Mouse (Mus musculus) forelimb bud, embryonic 11.5 days (tissue): ENCODE measurements around the gene Borcs7.

Experiments
- DNase-seq: peaks from one replicate; pipeline ENCODE4 v3.0.0-alpha.2; 2012; ENCODE audit warnings: low read depth, low spot score

The Borcs7 gene

DNA sequence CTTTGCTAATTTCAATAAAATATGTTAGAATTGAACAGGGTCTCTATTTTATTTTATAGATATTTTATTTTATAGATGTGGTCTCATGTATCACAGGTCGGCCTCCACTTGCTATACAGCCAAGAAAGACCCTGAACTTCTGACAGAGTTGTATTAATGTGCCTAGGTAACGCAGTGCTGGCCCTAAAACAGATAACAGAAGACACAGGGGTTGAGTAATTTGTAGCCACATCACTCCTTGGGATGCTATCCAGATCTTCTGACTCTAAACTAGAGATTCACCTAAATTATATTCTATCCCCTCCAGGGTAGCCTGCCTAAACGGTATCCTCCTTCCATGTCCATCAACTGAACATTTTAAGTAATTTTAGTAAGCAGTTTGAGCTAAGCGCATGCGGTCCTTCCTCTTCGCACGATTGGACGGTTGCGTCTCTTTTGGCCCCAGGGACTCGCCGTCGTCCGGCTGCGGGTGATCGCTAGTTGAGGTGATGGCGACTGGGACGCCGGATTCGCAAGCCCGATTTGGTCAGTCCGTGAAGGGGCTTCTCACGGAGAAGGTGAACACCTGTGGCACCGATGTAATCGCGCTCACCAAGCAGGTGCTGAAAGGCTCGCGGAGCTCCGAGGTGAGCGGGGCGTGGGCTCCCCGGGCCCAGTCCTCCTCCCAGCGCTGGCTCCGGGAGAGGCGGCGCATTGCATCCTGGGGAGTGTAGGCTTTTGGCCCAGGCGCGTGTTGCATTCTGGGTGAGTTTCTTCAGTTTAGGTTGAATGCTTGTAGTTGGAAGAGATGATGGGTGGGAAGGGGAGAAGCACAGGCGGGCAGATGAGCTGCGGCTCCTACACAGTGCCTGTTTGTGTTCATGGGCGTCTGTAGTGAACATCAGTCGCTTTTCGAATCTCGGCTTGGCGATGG, at the start of gene Borcs7:
Gene Borcs7 (plus strand): TSS at position 447 of the 913 bp plus-strand sequence.
- peak; percentile 76 for DNase-seq

DNA sequence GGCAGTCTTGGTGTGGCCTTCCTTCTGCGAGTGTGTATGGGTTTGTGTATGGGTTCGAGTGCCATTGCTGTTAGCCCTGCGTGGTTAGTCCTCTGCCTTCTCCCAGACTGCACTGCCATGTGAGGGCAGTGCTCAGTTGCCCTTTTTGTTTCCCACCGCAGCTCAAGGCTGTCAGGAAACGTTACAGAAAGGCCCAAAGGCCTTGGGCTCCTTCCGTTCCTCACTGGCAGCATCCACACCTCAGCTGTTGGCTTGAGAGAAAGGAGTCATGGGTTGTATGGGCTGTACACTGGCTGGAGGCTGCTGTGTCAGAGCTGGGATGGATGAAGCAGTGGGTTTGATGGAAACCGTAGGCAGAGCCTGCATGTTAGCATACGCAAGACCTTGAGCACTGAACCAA, 48.9 kb upstream of the Borcs7 start:
- DNase-seq = no peak

DNA sequence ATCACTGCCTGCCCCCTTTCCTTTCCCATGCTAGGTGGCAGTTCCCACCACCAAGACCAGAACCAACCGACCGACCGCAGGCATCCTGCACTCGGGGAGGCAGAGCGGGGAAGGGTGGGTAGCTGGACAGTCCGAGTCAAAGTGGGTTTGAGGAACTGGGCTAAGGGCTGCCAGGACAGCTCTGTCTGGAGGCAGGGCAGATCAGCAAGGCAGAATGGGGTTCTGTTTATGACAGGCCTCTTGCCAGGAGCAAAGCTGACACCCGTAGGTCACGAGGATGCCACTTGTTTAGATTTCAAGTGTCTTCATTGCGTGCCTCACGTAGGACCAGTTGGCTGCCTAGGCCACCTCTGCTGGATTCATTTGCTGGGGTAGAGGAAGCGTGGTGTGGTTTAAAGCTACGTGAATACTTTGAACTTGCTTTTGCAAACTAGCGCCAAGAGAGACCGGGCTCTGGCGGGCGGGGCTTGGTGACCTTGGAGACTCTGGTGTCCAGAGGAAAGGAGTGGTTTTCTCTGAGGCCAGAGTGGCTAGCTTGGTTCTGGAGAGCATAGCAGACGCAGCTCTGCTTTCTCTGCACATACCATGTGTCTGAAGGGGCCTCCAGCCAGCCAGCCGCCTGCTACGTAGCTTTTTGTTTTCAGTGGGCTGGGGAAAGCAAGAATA, 48.2 kb upstream of the Borcs7 start:
- no peak for DNase-seq

DNA sequence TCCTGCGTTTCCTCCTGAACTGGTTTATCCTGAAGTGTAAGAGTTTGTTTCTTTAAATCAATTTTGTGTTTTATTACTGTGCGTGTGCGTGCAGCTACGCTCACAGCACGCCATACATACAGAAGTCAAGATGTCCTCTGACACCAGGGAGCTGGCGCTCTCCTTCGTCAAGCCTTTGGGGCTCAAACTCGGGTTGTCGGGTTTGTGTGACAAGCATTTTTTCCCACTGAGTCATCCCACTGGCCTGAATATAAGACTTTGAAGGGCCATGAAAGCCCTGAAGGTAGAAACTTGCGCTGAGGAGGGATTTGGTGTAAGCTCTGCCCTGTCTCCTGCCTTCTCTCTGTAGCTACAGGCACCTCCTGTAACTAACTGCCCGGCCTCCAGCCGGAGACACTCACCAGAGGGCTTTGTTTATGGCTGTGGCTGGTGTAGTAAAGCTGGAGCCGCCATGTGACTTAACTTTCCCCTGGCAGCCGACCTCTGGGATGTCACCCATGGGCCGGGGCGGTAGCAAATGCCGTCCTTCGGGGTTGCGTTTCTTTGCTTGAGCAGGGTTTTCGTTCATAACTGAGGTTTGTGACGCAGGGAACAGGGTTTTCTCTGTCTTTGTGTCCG, 47.5 kb upstream of the Borcs7 start:
- DNase-seq = no peak

DNA sequence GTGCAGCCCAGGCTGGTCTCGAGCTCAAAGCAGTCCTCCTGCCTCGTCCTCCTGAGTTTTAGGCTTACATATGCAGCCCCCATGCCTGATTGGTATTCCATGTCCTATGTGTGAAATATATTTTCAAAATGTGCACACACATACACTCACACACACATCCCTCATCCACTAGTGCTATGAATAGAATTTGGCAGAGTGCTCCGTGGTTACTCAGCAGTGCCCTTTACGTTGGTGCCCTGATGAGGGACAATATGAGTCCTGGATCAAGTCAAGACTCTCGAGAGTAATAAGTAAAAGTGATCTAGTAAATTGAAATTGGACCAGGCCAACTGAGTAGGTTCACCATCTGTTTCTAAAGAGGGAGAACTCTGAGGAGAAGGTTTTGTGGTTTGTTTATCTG, 46.5 kb upstream of the Borcs7 start:
- no peak for DNase-seq

DNA sequence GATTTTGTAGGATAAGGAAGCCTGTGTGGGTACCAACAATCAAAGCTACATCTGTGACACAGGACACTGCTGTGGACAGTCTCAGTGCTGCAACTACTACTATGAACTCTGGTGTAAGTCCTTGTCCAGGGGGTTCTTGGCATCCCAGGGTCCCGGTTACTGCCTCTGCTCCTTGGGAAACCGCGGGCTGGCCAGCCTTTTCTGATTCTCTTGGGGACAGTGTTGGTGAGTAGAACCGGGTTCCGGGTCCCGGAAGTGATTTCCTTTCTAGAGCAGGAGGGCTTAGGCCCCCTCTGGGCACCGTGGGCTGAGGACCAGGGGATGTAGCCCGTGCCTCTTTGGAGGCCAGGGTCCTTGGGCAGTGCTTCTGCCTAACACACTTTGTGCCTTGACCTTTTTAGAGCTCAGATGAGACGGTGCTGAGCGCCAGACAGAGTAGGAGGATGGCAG, 45.3 kb upstream of the Borcs7 start:
- DNase-seq = no peak

DNA sequence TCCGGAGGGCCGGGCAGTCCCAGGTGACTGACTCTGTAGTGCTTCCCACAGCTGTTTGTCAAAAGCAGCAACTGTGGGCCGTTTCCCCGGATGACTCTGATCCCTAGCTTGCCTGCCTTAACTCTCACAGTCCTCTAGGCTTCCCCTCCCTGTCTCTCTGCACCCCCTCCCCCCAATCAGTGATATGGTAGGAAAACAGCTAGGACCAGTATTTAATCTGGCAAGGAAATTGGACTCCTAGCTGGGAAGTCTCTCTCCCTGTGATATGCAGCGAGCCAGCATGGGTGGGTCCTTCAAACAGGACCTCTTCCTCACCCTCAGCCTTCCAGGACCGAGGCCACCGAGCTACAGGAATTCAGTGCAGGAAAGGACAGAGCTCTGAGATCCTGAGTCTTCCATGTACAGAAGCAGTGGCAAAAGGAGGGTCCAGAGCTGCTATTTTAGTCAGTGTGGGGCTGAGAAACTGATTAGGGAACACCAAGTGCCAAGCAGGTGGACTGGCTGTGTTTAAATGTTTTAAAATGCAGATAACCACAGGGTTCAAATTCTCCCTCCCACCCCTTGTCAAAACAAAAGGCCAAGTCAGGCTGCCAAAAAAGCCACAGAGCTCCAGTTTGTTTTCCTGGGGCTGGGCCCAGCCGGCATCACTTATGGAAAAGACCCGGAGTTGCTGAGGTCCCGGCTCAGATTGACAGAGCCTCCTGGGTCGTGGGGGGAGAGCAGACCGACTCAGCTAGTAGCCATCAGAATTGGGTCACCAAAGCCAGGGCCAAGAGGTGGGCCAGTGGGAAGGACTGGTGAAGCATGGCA, 44.7 kb upstream of the Borcs7 start:
- DNase-seq = no peak

DNA sequence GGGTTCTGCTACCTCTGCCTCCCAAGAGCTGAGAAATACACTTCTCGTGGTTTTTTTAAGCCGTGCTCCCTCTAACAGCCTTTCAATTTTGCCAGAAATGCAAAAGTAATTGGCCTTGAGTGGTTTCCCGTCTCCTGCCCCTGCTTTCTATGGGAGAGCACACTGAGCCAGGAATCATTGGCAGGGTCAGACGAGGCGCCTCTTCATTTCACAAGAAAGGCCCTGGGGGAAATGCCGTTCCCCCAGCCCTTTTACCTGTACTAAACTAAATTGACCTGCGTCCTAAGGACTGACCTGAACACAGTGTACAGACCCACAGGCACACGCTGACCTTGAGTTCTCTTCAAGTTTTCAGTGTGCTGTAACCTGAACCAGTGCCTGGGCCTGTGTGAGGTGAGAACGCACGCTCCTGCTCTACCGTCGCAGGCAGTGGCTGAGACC, 43.6 kb upstream of the Borcs7 start:
- DNase-seq = no peak

DNA sequence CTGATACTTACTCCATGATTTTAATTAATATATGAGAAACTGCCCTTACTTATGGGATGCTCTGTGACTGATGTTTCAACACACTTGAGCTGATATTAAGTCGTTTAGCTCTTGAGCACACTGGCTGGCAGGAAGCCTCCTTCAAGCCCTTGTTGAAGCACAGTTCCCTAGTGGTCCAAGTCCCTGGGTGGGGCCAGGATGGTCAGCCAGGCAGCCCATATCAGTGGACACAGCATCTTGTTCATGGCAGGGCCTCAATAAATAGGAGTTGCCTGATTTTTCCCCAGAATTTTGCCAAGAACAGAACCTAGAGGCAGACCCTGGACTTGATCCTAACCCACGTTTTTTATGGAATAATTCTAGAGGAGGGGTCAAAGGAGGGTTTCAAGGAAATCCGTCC, 42.5 kb upstream of the Borcs7 start:
- DNase-seq = no peak

DNA sequence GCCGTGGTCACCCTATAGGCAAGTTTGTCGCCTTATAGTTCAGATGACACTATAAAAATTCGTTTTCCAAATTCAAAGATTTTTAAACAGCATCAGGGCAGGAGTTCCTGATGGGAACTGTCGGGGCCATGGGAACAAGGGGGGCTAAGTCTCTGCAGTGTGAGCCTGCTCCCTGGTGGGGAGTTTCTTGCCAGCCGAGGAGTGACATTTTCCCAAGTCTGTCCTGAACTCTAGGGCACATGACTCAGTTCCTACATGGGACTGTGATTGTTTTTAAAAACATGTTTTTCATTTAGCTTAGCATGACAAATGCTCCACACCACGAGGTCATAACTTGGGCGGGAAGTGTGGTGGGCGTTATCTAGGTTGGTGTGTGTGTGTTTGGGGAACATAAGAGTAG, 41.9 kb upstream of the Borcs7 start:
- no peak for DNase-seq

DNA sequence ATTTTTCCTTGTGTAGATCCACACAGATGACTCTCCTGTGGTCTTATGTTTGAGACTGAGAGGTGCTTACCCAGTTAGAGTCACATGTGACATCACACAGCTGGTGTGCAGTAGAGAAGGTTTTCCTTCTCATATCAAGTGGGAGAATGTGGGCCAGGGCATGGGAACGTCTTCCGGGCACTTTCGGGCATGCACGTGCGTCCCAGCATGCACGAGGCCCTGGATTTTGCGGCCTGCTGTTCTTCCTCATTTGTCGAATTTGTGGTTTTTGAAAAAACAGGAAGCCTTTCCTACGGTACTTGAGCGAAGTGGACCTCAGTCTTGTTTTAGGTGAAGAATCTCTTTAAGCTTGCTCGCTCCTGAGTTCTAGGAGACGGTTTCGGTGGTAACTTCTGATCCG, 41.1 kb upstream of the Borcs7 start:
- no peak for DNase-seq

DNA sequence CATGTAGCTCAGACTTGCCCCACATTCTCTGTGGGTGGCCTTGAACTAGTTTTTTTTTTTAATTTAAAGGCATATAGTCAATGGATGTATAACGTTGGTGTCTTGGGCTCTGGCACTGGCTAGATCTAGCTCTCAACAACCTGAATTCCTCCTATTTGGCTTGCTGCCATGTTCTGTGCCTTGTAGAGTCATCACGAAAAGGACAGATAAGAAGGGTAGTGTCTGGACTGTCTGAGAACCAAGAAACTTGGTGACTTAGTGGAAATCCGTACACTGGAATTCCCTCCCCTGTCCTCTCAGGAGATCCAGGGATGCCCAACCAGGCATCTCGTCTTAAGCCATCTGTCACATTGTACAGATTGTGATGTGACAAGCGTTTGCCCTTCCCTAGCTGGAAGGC, 36.5 kb upstream of the Borcs7 start:
- no peak for DNase-seq

DNA sequence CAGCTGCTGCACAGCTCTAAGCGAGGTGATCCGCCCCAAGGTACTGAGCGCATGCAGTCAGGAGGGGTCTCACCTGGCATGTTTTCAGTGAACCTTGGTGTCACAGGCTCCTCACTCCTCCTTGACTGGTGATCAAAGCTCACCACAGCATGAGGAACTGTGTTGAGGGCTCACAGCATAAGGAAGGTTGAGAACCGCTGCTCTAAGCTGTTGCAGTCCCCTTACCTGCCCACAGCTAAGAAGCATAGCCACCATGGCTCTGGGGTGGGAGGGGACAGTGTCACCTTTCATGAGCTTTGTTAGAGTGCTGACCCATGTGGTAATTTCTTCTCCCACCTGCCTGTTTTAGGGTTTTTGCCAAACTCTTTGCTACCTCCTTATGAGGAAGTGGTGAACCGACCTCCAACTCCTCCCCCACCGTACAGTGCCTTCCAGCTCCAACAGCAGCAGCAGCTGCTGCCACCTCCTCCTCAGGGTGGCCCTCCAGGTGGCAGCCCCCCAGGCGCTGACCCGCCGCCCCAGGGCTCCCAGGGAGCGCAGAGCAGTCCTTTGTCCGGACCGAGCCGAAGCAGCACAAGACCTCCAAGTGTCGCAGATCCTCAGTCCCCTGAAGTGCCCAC, 36.0 kb upstream of the Borcs7 start:
- DNase-seq = no peak

DNA sequence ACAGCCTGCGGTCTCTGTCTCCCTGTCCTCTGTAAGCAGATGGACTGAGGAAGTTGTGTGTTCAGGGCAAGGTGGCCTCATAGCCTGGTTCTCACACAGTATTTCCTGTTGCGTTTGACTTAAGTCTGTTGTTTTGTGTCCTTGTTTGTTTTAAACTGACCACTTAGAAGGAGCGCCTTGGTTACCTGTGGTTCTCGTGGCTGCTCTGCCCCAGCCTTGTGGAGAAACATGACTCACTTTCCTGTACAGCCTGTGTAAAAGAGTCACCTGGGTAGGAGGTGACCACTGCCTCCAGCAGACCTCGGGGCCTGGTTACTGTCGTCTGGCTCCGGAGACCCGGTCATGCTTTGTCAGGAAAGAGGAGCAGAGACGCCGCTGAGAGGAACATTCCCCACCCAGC, 34.1 kb upstream of the Borcs7 start:
- no peak for DNase-seq

DNA sequence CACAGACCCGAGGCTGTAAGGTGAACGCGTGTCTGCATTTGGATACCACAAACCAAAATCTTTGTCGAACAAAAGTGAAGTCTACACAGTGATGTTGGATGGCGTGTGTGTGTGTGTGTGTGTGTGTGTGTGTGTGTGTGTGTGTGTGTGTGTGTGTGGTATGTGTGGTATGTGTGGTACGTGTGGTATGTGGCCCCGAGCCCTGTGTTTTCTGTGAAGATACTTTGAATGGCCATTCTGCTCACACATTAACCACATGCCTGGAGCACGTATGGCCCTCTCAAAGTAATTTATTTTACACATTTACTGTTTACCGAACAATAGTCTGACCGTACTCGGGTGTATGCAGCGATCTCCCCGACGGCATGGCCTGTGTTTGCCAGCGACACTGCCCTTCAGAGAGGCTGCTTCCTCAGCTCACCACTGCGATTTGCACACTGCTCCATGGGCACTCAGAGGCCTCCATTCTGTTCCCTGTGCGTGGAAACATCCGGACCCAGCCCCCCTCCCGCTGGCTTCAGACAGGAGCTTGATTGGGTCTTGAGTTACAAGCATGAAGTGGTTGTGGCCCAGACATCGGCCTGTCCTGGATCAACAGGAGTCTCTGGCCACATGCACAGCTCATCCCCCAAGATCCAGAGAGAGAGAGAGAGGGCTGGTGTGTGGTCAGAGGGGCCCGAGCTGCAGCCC, 33.4 kb upstream of the Borcs7 start:
- no peak for DNase-seq

DNA sequence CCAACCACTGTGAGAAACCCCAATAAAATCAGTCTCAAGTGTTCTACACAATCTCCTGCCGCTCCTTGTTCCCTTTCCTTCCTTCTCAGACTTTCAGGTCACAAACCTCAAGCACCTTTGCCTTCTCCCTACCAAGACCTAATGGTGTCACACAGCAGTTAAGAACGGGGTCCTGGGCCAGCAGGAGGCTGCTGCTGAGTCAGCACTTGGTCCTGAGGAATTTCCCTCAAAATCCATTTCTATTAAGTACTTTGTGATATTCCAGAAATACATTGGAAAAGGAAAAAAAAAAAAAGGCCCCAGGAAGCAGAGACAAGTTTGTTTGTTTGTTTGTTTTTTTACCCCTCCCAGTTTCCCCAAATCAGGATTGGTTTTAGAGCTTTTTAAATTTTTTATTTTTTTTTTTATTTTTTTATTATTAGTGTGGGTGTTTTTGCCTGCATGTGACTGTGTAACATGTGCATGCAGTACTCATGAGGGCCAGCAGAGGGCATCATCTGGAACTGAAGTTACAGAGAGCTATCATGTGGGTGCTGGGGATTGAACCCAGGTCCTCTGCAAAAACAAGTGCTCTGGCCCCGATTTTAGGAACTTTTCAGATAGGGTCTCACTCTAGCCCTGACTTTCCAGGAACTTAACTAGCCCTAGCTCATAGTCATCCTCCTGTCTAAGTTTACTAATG, 32.2 kb upstream of the Borcs7 start:
- no peak for DNase-seq

DNA sequence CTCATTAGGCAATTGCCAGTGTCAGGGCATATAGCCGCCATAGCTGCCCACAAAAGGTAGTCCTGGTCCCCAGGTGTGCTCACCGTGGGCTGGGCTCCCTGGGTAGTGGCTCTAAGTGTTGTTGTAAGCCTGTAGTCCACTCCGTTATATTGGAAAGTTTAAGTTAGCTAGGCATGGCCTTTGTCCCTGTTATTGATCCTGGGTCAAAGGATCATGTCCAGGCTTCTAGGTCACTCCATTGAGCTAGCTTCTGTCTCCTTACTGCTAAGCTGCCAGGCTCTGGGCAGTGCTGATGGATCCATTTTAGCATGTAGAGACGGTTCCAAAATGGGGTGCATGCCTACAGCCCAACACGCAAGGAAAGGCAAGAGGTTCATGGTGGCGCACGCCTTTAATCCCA, 31.4 kb upstream of the Borcs7 start:
- DNase-seq = no peak

DNA sequence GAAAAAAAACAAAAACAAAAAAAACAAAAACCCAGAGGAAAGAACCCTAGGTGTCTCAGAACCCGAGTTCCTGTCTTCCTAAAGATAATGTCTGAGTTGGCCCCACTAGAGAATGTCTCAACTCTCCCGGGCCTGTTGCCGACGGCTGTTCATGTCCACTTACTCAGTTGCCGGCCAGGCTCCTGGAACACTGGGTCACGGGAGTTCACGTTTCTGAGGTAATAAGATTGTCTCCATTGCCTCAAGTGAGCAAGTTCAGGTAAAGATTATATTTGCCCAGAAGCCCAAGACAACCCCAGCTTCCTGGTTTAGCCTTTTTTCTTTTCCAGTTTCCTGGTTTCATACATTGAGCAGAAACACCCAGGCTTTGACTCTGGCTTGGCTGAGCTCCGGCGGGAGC, 30.9 kb upstream of the Borcs7 start:
- DNase-seq = no peak

DNA sequence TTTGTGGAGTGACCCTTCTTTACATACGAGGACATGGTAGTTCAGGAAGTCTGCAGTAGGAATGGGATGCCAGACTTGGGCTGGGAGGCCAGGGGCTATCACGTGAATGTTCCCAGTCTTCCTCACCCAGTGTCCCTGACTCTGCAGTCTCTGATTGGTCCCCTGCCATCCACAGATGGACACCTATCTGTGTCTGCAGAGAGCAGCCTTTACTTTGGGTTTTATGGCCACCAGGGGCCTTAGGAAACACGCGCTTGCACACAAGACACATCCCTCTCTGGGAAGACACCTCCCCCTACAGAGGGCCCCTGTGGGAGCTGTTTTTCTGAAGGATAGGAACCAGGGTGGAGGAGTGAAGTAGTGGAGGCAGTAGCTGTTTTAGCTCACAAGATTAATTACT, 28.2 kb upstream of the Borcs7 start:
- DNase-seq = no peak

DNA sequence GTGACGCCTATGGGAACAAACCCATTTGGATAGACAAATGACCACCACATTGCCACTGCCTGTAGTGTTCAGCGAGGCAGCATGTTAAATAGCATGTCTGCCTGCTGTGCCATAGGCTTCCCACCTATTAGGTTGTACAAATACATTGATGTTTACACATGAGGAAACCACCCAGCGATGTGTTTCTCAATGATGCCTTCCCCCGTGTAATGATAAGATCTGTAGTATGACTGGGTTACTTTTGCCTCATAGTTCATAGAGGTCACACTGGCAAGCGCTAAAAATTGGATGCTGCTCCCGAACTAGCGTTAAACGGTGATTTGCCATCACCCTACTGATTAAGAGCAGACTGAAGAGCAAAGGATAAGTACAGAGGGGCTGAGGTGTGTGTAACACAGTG, 27.5 kb upstream of the Borcs7 start:
- DNase-seq = no peak
